Mouse (Mus musculus) granulocyte monocyte progenitor cell, adult 5-6 weeks (primary cell): ENCODE measurements at regions not wholly inside any gene's neighbourhood (a gene's known extent, or its start where the extent isn't known, plus 50 kb on each side); places are given as distances from the start of the nearest gene placed in this dataset.

Experiments used
- ATAC-seq: replicated peaks from 2 replicates; pipeline ENCODE4 v1.8.0; 2016; ENCODE audit warnings: mild to moderate bottlenecking, moderate TSS enrichment, inconsistent platforms; ENCODE audit not compliant: poor library complexity, severe bottlenecking

GRCm38 (mm10) chr2:166409391-166409790 lies 253.9 kb upstream of the Sulf2 start:
- ATAC-seq, result no peak

DNA sequence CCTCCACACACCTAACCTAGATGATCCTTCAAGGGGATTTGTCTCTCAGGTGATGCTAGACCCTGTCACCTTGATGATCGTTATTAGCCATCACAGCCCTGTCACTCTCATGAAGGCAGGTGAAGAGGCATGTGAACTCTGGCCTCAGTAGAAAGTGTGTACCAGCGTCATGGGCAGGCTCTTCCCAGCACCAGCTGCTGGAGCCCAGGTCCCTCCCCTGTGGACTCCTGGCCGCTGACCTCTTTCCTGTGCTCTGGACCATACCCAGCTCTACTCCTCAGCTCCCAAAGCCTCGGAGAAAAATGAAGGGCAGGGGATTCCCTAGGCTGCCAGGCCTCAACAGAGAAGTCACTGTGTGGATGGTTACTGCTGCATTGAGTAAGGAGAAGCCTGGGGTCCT lies 253.3 kb upstream of the Sulf2 start:
- ATAC-seq, result no peak

GRCm38 (mm10) chr2:166408009-166408408 lies 252.5 kb upstream of the Sulf2 start:
- no peak for ATAC-seq

GRCm38 (mm10) chr2:166406826-166407225 lies 251.4 kb upstream of the Sulf2 start:
- no peak for ATAC-seq

DNA sequence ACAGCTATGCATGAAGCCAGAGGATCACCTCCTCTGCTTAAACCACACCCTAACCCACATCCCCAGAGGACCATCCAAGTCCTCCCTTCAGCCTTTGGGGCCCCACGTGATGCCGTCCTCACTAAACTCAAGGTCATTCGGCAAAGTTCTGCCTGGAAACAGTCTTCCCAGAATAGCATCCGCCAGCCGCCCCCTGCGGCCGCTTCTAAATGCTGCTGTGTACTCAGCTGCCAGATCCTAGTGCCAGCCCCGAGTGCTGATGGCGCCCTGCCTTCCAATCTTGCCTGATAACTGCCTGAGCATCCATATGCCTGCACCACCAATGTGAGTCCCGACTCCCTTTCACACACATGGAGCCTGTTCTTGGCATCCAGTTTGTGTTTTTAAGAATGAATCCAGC lies 247.9 kb upstream of the Sulf2 start:
- no peak for ATAC-seq

DNA sequence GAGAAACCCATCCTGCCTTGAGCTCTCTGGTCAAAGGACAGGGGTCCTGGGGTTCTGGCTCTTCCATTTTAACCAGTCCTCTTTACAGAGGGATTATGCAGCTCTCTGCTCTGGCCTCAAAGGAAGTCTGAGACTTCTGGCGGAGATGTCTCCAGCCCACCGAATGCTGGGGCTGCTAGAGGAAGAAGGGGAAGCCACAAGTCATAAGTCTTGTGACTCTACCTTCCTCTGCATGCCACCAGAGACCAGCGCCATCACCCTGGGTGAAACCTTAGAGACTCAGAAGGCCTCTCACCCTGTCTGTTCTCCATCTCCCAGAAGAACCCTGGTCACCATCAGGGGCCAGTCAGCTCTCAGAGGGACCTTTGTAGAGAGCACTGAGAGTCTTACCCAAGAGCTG lies 246.4 kb upstream of the Sulf2 start:
- peak; percentile 55 for ATAC-seq

DNA sequence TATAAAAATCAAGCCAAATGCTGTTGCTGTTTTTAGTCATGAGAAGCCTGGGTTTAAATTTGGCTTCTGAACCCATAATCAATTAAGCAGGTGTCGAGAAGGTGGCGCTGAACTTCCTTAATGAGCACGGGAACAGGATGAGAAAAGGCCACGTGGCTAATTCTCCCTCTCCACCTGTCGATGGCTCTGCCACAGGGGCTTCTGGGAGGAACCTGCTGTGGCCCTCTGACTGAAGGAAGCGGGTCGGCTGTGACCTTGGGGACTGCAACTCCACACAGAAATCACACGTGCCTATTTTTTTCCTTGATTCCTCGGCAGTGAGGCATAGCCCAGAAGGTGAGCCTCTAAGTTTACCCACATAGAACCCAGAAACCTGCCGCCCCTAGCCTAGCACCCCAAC lies 244.8 kb upstream of the Sulf2 start:
- no peak for ATAC-seq

GRCm38 (mm10) chr2:166399140-166399830 lies 243.8 kb upstream of the Sulf2 start:
- no peak for ATAC-seq

GRCm38 (mm10) chr2:166398774-166399139 lies 243.3 kb upstream of the Sulf2 start:
- ATAC-seq, result no peak

GRCm38 (mm10) chr2:166398156-166398555 lies 242.7 kb upstream of the Sulf2 start:
- no peak for ATAC-seq

DNA sequence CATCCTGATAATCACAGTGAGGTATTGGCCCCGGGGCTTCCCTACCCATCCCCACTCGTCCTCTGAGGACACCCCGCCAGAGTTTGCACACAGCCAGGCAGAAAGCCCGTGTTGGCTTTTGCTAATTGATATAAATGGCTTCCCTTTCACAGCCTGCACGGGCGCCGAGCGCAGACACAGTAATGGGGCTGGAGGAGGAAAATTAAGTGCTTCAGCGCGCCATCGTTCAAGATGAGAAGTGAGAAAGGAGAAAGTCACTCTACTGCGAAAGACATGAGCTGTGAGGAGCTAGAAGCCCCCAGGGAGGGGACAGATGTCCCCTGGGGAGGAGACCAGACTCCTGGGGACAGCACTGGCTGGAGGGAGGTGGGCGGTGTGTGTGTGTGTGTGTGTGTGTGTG lies 239.2 kb upstream of the Sulf2 start:
- no peak for ATAC-seq

DNA sequence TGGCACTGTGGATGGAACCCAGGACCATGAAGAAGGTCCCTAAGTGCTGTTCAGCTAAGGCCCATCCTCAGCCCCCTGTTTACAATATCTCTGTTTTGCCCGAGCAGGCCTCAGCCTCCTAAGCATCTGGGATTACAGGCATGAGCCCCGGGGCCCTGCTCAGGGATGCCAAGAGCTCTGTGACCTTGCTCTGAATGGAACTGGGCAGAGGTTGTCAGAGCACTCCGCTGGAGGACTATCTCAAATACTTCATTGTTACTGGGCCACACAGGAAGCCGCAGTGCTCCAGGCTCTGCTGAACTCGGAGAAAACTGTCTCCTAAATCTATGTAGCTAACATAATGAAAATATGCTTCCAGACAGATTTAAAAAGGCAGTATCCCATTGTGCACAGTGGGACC lies 235.7 kb upstream of the Sulf2 start:
- ATAC-seq, result no peak

DNA sequence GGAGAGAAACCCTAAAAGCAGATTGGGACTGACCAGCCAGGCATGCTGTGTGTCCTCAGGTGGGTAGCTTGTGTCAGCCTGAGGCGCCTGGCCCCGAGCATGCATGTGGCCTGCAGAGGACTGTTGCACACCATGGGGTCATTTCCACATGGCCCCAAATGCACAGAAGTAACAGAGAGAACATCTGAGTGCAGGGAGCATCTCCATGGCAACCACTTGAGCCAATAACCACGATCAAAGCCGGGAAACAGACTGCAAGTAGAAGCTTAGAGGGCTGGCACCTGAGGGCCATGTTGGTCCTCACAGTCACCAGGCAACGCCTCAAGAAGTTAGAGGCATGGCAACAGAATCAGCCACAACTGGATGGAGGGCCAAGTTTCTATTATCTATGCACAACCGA lies 232.6 kb upstream of the Sulf2 start:
- no peak for ATAC-seq

- no peak for ATAC-seq
Observed at GRCm38 (mm10) chr2:166386817-166387216, 231.4 kb upstream of the Sulf2 start.

GRCm38 (mm10) chr2:166384583-166384982 lies 229.1 kb upstream of the Sulf2 start:
- ATAC-seq, result no peak

GRCm38 (mm10) chr2:166383356-166383755 lies 227.9 kb upstream of the Sulf2 start:
- no peak for ATAC-seq

- no peak for ATAC-seq
Observed at GRCm38 (mm10) chr2:166382180-166382579, 226.7 kb upstream of the Sulf2 start.

DNA sequence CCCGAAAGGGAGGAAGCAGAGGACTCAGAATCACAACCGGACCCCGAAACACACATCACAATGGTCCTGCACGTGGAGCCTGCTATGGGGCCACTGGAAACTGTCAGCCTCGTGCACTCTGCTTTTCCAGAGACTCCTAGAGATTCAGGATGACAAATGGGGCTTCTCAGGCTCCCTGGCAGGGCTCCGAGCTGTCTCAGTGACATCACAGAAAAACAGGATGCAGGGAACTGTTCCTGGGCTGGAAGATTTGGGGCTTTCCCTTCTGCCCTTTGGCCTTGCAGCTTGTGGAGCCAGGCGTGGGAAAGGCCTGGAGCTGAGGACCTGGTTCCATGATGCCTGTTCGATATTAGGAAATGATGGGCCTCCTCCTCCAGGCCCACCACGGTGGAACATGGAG lies 225.4 kb upstream of the Sulf2 start:
- no peak for ATAC-seq

DNA sequence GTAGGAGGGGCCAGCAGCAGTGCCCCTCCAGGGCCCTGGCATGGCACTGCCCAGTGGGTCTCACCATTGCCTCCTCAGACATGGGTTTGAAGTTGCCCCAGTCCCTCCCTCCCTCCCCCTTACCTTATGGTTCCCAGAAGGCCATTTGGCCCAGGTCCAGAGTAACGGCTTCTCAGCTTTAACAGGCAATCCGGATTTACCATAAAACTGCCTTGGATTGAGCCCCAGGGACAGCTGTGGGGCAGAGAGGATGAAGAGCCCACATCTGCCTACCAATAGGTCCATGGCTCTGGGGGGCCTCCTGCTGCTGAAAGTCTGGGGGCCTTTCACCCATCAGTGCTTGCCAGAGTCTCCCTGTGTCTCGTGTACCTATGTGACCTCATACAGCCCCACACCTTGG lies 222.9 kb upstream of the Sulf2 start:
- ATAC-seq, result no peak

DNA sequence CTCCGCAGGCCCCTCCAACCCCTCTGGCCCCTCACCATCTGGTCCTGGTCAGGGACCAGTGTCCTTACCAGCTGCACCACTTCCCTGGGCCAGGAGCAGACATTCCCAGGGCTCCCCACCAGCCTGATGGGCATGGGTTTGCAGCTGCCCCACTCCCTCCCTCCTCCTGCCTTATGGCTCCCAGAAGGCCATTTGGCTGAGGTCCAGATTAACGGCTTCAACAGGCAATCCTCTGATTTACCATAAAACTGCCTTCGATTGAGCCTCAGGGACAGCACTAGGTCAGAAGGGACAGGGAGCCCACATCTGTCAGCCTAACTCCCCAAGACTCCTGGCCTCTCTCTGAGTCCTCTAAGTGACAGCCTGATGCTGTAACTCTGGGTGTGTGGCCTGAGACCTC lies 221.9 kb upstream of the Sulf2 start:
- ATAC-seq, result no peak

DNA sequence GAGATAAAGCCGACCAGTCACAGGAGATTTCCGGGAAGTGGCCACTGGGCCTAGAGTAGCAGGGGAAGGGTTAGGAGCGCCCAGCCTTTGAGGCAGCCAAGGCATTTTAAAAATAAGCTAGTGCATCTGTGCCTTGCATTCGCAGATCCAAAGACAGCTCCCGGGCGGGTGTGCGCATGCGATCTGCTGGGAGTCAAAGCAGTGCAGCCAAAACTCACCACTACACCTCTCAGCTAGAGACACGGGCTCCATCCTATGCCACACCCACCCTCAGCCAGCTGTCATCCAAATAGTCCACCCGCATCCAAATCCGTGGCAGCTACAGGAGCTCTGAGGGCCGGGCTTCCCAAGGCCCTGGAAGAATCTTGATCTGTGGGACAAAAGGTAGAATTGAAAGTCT lies 220.2 kb upstream of the Sulf2 start:
- ATAC-seq, result no peak

DNA sequence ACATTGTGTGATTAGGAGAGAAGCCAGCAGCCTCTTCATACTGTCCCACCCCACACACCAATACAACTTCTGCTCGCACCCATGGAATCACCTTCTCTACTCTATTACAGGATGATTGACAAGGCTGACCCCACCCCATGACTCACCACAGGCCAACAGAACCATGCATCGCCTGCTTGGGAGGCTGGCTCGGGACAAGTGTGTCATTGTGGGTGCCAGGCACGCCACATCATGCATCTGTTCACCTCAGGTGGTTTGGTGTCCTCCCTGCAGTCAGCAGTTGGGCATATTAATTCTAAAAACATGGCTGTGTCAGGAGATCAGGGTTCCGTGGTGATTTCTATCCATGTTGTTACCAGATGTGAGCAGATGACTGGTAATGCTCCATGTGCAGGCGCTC lies 215.3 kb upstream of the Sulf2 start:
- ATAC-seq, result no peak

DNA sequence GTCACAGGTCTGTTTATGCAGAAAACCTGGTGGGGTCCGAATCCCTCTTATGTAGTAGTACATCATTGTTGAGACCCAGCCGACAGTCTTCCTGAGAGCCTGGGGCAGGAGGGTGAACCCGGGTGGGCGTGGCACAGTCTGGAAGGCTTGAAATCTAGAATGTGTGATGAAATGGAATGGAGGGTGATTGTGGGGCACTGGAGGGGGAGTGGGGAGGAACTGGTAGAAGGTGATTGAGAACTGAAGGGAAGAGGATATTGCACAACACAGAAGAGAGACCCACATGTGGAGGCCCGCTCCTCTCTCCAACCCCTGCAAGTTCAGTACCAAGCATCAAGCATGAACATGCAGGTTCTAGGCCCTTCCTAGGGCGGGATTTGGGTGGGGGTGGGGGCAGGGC lies 206.2 kb upstream of the Sulf2 start:
- ATAC-seq, result peak; percentile 73
